Mouse (Mus musculus): ENCODE measurements around the gene Smn1. TPM values are rescaled to one million over a fixed set of nuclear protein-coding genes. Genes with fewer than 3 reads are reported as not detected.
"Not testable (repeated sequence)": the region's sequence is repeated elsewhere in the genome, so short reads cannot be mapped to it uniquely, and the experiment has no call there.

Gene Smn1
- 10 to 100 TPM; 52.3 to 57.0 TPM for total RNA-seq (2021)
- long read RNA-seq, experiment 1, transcript Smn1-201 (9 exons, 1,222 nt): major isoform, 35 of 45 reads
- long read RNA-seq, experiment 1, partial matches to known transcripts: 2 of 45 reads
- long read RNA-seq, experiment 1, other reads (novel, unspliced or antisense): 8 of 45 reads
- long read RNA-seq, experiment 2, transcript Smn1-201 (9 exons, 1,222 nt): major isoform, 33 of 48 reads
- long read RNA-seq, experiment 2, partial matches to known transcripts: 3 of 48 reads
- long read RNA-seq, experiment 2, other reads (novel, unspliced or antisense): 12 of 48 reads

- peak; percentile 76 to 84 for DNase-seq (ENCODE audit: low spot score in 2 of 2)
These were observed at the start of gene Smn1 for GRCm38 (mm10) chr13:100124423-100125257. Gene Smn1 (plus strand): TSS chr13:100124852.

DNA sequence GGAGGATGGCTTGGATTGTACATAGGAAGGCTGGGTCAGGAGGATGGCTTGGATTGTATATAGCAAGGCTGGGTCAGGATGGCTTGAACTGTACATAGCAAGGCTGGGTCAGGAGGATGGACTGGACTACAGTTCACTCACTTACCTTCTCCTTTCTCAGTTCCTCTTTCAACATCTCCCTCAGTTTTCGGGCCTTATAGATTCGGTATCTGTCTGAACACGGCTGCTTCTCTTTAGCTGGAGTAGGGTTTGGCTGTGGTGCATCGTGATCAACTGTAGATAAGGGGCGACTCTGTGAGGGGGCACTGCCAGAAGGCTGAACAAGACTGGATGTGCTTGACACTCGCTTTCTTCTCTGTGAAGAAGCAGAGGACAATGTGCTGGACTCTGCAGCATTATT, 25.8 kb upstream of the Smn1 start:
- no peak for DNase-seq (ENCODE audit: low spot score in 2 of 2)

DNA sequence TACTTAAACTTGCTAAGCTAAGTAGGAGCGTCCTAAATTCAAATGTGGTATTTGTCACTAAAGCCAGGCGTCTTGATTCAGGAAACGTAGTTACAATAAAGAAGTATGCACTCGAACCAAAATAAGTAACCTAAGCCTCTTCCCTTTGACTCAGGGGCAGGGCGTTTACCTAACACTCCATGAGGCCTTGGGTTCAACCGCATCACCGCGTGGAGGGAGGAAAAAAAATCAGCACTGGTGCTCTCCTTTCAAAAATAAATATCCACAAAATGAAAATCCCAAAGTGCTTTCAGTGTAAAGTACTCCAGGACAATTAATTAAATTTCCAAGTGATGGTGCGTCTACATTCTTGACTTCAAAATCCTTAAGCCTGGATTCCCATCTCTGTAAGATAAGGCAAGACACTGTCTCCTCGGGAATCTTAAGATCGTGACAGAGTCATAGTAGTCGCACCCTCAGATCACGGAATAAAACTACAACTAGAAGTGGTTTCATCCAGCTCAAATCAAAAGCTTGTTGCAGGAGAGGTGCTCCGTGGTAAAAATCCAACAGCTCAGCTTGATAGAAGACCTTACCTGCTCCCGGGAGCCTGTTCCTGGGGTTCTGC, 21.5 kb upstream of the Smn1 start:
- DNase-seq (ENCODE audit: low spot score in 2 of 2): no peak

DNA sequence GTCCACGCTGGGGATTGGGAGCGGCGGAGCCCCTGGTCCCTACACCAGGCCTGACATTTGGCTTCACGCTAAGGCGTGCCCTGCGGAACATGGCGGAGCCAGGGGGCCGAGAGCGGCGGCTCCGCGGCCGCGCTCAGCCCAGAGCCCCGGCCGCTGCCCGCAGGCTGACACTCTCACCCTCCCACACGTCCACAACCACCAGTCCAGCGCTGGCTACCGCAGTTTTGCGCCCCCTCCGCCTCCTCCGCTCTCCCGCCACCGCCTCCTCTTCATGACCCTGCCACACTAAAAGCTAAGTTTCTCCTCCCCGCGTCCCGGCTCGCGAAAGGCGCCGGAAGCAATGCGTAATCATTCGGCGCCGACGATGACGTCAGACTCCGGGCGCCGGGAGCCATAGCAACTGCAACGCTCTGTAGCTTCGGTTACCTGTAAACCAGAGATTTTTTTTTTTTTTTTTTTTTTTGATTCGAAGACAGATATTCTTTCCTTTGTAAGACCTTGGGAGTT, 20.9 kb upstream of the Smn1 start, which contains the start of gene Bdp1:
TSS of gene Bdp1 (minus strand) at position 323 of the 507 bp plus-strand sequence.
- peak; percentile 81 to 93 for DNase-seq (ENCODE audit: low spot score in 2 of 2)

GRCm38 (mm10) chr13:100107652-100108472, 16.8 kb upstream of the Smn1 start, which contains the start of gene Serf1:
Gene Serf1 (plus strand): TSS chr13:100108012.
- DNase-seq (ENCODE audit: low spot score in 2 of 2): peak; percentile 61 to 62

GRCm38 (mm10) chr13:100112218-100112972, 12.3 kb upstream of the Smn1 start:
- no peak for DNase-seq (ENCODE audit: low spot score in 2 of 2)

DNA sequence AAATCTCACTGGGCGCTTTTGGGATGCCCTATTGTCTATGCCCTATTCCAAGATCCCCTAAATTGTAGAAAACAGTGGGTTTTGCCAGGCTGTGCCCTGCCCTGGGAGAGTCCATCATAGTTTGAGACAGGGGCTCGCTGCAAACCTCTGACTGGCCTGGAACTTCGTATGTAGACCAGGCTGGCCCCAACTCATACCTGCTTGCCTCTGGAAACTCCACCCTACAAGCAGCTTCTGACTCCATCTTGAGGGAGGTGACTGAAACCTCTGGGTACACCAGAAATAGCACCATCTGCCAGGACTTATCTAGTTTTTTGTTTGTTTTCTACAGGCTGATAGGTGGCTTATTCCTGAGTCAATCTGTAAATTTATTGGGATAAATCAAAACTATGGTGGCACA, 682 bp upstream of the Smn1 start:
- no peak for DNase-seq (ENCODE audit: low spot score in 2 of 2)

GRCm38 (mm10) chr13:100125258-100125643, 599 bp downstream of the Smn1 start:
- no peak for DNase-seq (ENCODE audit: low spot score in 2 of 2)

GRCm38 (mm10) chr13:100141646-100142314, 17.1 kb downstream of the Smn1 start:
- no peak for DNase-seq (ENCODE audit: low spot score in 2 of 2)

- no peak for DNase-seq (ENCODE audit: low spot score in 2 of 2)
These were observed 28.0 kb downstream of the Smn1 start for GRCm38 (mm10) chr13:100152659-100153058.

DNA sequence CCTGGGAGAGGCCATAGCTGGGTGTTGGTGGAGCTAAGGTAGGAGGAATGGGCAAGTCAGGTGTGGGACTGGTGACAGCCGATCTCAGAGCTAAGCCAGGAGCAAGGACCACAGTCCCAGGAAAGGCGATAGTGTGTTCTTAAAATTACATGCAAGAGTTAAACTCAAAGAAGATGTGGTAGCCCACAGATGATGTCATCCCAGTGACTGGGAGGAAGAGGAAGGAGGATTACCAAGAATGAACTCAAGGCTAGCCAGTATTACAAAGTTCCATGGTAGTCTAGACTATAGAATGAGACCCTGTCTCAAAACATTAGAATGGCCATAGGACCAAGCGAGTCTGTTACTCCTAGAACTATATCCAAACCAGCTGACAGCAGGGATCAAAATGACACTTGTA, 32.0 kb downstream of the Smn1 start:
- no peak for DNase-seq (ENCODE audit: low spot score in 2 of 2)

DNA sequence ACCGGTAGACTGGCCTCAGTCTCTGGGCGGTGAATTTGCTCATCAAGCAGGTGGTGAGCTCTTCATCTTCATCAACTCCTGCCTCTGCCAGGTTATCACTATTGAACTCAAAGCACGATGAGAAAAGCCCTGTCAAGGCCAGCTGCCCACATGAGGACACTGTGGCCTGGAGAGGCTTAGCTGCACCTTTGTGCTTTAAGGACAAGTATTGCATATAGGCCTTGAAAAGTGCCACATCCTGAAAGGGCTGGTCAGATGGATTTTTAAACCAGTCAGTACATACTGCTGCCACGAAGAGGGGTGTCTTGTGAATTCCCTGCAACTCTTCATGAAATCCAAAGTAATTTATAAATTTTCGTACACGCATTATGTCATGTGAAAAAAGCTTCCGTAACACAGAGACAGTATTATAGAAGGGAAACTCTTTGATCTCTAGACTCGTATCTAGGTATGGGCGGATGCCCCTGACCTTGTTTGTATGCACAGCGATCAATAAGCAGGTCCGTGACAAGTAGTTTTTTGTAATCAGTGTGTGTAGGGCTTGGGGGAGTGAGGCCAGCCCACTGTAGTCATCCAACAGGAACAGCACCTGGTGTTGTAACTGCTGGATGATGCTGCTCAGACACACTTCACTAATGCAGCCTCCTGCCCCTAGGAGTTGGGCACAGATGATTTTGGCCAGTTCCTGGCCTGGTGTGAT, 36.7 kb downstream of the Smn1 start:
- not testable (repeated sequence) for DNase-seq (ENCODE audit: low spot score in 2 of 2)

- DNase-seq (ENCODE audit: low spot score in 2 of 2): not testable (repeated sequence)
These were observed 37.8 kb downstream of the Smn1 start for GRCm38 (mm10) chr13:100162467-100162866.

DNA sequence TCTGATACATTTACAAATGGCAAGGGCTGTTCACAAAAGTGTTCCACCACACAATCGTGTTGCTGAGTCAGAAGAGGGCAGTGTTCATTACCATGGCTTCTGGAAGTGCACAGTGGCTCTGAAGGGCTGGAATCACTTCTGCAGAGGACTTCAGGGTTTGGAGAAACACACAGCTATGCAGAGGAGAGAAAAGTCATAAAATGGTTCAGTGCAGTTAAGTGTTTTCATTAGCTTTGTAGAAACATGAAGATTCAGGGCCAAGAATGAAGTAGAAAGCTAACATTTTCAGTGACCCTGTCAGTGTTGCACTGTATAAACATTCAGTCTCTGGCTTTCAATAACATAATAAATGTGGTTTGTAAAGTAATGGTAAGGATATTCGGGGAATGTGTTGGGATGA, 41.7 kb downstream of the Smn1 start:
- not testable (repeated sequence) for DNase-seq (ENCODE audit: low spot score in 2 of 2)

GRCm38 (mm10) chr13:100174360-100174759, 49.7 kb downstream of the Smn1 start:
- DNase-seq (ENCODE audit: low spot score in 2 of 2): not testable (repeated sequence)

DNA sequence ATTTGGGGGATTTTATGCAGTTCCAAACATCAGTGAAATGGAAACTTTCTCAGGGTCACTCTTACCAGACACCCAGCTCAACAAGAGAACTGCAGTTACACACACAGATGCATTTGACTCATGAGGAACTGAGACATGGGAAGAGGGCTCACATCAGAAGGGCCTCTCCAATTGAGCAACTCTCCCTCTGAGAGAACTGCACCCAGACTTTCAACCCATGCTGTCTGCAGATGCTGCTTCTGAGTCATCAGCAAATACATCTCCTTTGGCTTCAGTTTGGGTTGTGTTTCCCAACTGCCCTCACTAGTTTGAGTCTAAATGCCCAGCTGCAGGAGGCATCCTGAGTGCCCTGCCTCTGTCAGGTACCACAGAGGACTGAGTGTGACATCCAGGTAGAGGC, 58.5 kb downstream of the Smn1 start:
- DNase-seq (ENCODE audit: low spot score in 2 of 2): not testable (repeated sequence)
